Mouse (Mus musculus): ENCODE measurements around the gene Sdf4.

DNA sequence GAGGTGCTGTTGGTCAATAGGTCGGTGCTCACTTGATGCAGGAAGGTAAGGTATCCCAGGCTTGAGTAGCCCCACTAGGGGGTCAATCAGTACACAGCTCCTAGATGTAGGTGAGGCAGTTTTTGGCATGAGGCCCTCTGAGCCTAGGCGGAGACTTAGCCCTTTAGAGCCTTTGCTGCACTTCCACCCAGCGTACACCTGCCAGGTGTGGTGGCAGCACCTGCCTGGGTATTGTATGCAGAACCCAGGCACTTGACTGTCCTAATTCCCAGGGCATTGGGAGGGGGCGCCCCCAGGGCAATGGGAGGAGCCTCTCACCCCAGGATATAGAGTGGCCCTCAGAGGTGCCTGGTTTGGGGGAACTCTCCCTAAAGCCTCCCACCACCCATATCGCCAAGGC is 62.5 kb downstream of the Sdf4 start:
- no peak for TF ChIP-seq POLR2A (IDR thresholded peaks at IDR 0.05; ENCODE audit: borderline replicate concordance, control insufficient read depth, low read depth, low read length)
- no peak for TF ChIP-seq CTCF (IDR thresholded peaks at IDR 0.05; ENCODE audit: control insufficient read depth, insufficient read depth, low read length)
